Mouse (Mus musculus) kidney, adult 9 months (tissue): ENCODE results near the gene Tmem47.

ENCODE experiments used
- DNase-seq: peaks from one replicate; pipeline ENCODE4 v3.0.0; 2022

Gene Tmem47

GRCm38 (mm10) chrX:81070210-81070803 is at the start of gene Tmem47:
Gene Tmem47, plus strand, starts transcription at chrX:81070698.
- DNase-seq = peak; percentile 24

- DNase-seq = no peak
Measured at GRCm38 (mm10) chrX:81070804-81071461, 435 bp downstream of the Tmem47 start.

GRCm38 (mm10) chrX:81071746-81072640 is 1.5 kb downstream of the Tmem47 start:
- DNase-seq = no peak

- no peak for DNase-seq
Measured at GRCm38 (mm10) chrX:81072651-81073050, 2.2 kb downstream of the Tmem47 start.

GRCm38 (mm10) chrX:81073834-81074233 is 3.3 kb downstream of the Tmem47 start:
- no peak for DNase-seq

- DNase-seq = no peak
Measured at GRCm38 (mm10) chrX:81078522-81078921, 8.0 kb downstream of the Tmem47 start.

- no peak for DNase-seq
Measured at GRCm38 (mm10) chrX:81080996-81081395, 10.5 kb downstream of the Tmem47 start.

- DNase-seq = peak; percentile 30
Measured at GRCm38 (mm10) chrX:81085025-81085752, 14.7 kb downstream of the Tmem47 start.

- no peak for DNase-seq
Measured at GRCm38 (mm10) chrX:81147416-81147815, 76.9 kb downstream of the Tmem47 start.
